Mouse (Mus musculus): ENCODE results near the gene Hscb. TPM values are rescaled to one million over a fixed set of nuclear protein-coding genes. Genes with fewer than 3 reads are reported as not detected.

Gene Hscb
- polyA plus RNA-seq, 1 experiment: not detected

- TF ChIP-seq POLR2A (IDR thresholded peaks at IDR 0.05; ENCODE audit: insufficient read depth, low read depth, low read length): no peak
- no peak for TF ChIP-seq CTCF (IDR thresholded peaks at IDR 0.05; ENCODE audit: insufficient read depth, low read depth, low read length)
- no peak overlapping the region for H3K4me3 ChIP-seq (ENCODE audit: insufficient read depth, low read depth, low read length)
- H3K27ac ChIP-seq (ENCODE audit: insufficient read depth, low read depth, low read length): no peak overlapping the region
- 75% methylated on average over 3 of the region's 3 CpGs for WGBS
- H3K4me1 ChIP-seq (ENCODE audit: control insufficient read depth, insufficient read depth, low read length): peaks cover 20% of the 10 kb centered on the region
Observed at GRCm38 (mm10) chr5:110801036-110801624, 38.4 kb downstream of the Hscb start.

GRCm38 (mm10) chr5:110797696-110798095 lies 41.9 kb downstream of the Hscb start:
- 56% methylated on average over 4 of the region's 4 CpGs for WGBS
- Histone ChIP-seq H3K4me1 (ENCODE audit: control insufficient read depth, insufficient read depth, low read length) (peaks cover 18% of the 10 kb centered on the region), H3K4me3 (ENCODE audit: insufficient read depth, low read depth, low read length) (no peak overlapping the region), H3K27ac (ENCODE audit: insufficient read depth, low read depth, low read length) (no peak overlapping the region)
- no peak for TF ChIP-seq CTCF (IDR thresholded peaks at IDR 0.05; ENCODE audit: insufficient read depth, low read depth, low read length)

GRCm38 (mm10) chr5:110794363-110794762 lies 45.2 kb downstream of the Hscb start:
- no peaks in the 10 kb centered on the region; the same call in 1 of the 2 replicates for H3K4me1 ChIP-seq (ENCODE audit: control insufficient read depth, insufficient read depth, low read length)
- H3K4me3 ChIP-seq (ENCODE audit: insufficient read depth, low read depth, low read length): no peak overlapping the region
- WGBS: 86% methylated on average over 7 of the region's 7 CpGs
- no peak for TF ChIP-seq POLR2A (IDR thresholded peaks at IDR 0.05; ENCODE audit: insufficient read depth, low read depth, low read length)
- TF ChIP-seq CTCF (IDR thresholded peaks at IDR 0.05; ENCODE audit: insufficient read depth, low read depth, low read length): no peak
- no peak overlapping the region for H3K27ac ChIP-seq (ENCODE audit: insufficient read depth, low read depth, low read length)

GRCm38 (mm10) chr5:110788684-110789083 lies 50.9 kb downstream of the Hscb start:
- Histone ChIP-seq H3K4me3 (ENCODE audit: insufficient read depth, low read depth, low read length) (no peak overlapping the region), H3K27ac (ENCODE audit: insufficient read depth, low read depth, low read length) (no peak overlapping the region), H3K4me1 (ENCODE audit: control insufficient read depth, insufficient read depth, low read length) (peaks cover 14% of the 10 kb centered on the region)
- WGBS: 61% methylated on average over 5 of the region's 5 CpGs
- TF ChIP-seq POLR2A (IDR thresholded peaks at IDR 0.05; ENCODE audit: insufficient read depth, low read depth, low read length): no peak
- peak; percentile 53; the same call in 1 of the 2 replicates for TF ChIP-seq CTCF (IDR thresholded peaks at IDR 0.05; ENCODE audit: insufficient read depth, low read depth, low read length)

GRCm38 (mm10) chr5:110786081-110786835 lies 53.3 kb downstream of the Hscb start:
- TF ChIP-seq CTCF (IDR thresholded peaks at IDR 0.05; ENCODE audit: insufficient read depth, low read depth, low read length): no peak
- no peak for TF ChIP-seq POLR2A (IDR thresholded peaks at IDR 0.05; ENCODE audit: insufficient read depth, low read depth, low read length)
- Histone ChIP-seq H3K4me3 (ENCODE audit: insufficient read depth, low read depth, low read length) (no peak overlapping the region), H3K4me1 (ENCODE audit: control insufficient read depth, insufficient read depth, low read length) (peaks cover 16% of the 10 kb centered on the region), H3K27ac (ENCODE audit: insufficient read depth, low read depth, low read length) (no peak overlapping the region)
- WGBS: 49% methylated on average over 11 of the region's 11 CpGs

- H3K4me1 ChIP-seq (ENCODE audit: control insufficient read depth, insufficient read depth, low read length): peaks cover 29% of the 10 kb centered on the region
- no peak overlapping the region for H3K27ac ChIP-seq (ENCODE audit: insufficient read depth, low read depth, low read length)
- WGBS: 73% methylated on average over 8 of the region's 8 CpGs
- TF ChIP-seq CTCF (IDR thresholded peaks at IDR 0.05; ENCODE audit: insufficient read depth, low read depth, low read length): no peak
- no peak overlapping the region for H3K4me3 ChIP-seq (ENCODE audit: insufficient read depth, low read depth, low read length)
Observed at GRCm38 (mm10) chr5:110783150-110783549, 56.4 kb downstream of the Hscb start.

GRCm38 (mm10) chr5:110781529-110782238 lies 57.9 kb downstream of the Hscb start:
- 83% methylated on average over 7 of the region's 7 CpGs for WGBS
- no peak overlapping the region for H3K27ac ChIP-seq (ENCODE audit: insufficient read depth, low read depth, low read length)
- no peak for TF ChIP-seq CTCF (IDR thresholded peaks at IDR 0.05; ENCODE audit: insufficient read depth, low read depth, low read length)
- peaks cover 25% of the 10 kb centered on the region for H3K4me1 ChIP-seq (ENCODE audit: control insufficient read depth, insufficient read depth, low read length)
- H3K4me3 ChIP-seq (ENCODE audit: insufficient read depth, low read depth, low read length): no peak overlapping the region

GRCm38 (mm10) chr5:110780761-110781528 lies 58.6 kb downstream of the Hscb start:
- no peak for TF ChIP-seq CTCF (IDR thresholded peaks at IDR 0.05; ENCODE audit: insufficient read depth, low read depth, low read length)
- no peak for TF ChIP-seq POLR2A (IDR thresholded peaks at IDR 0.05; ENCODE audit: insufficient read depth, low read depth, low read length)
- Histone ChIP-seq H3K4me3 (ENCODE audit: insufficient read depth, low read depth, low read length) (peak overlapping the region; percentile 71), H3K27ac (ENCODE audit: insufficient read depth, low read depth, low read length) (0 out of 2 replicates have a peak overlapping the region, but pooled peaks have one; percentile 21), H3K4me1 (ENCODE audit: control insufficient read depth, insufficient read depth, low read length) (peaks cover 19% of the 10 kb centered on the region)
- WGBS: 41% methylated on average over 10 of the region's 10 CpGs

Measured in olfactory bulb, adult 2 months (tissue).